Mouse (Mus musculus): Measurements from ENCODE around the gene Pllp. TPM values are rescaled to one million over a fixed set of nuclear protein-coding genes. Genes with fewer than 3 reads are reported as not detected.

The Pllp gene
- total RNA-seq, 2 experiments from 2014 or later = 0.31 to 0.38 TPM

DNA sequence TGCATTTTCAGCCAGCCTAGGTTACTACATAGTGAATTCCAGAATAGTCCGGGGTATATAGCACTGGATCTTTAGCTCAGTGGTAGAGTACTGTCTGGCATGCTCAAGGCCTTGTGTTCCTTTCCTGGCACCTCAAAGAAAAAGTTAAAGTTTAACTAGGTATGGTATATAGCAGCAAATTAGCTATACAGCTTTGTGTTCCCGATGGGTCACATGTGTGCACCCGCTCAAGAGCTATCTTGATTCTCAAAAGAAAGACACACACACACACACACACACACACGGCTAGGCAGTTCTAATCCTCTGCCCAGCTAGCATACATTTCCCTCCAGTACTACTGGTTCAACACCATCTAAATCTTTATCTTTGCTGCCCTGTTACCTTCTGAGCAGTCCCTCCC is 35.7 kb downstream of the Pllp start:
- intact Hi-C loops (cut with DNase I) = no loop called here
- no peak for DNase-seq

DNA sequence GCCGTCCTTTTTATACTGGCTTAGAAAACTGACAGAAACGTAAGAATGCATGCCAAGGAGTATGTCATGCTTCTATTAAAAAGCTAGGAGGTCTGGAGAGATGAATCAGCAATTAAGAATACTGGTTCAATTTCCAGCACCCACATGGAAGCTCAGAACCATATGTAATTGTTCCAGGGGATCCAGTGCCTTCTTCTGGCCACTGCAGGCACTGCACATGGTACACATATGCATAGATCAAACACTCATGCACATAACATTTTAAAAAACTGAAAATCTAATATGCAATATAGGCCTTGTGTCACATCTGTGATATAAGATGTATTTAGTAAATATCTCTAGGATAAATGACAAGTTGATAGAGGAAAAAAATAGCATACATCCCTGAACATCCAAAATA is 38.0 kb downstream of the Pllp start:
- DNase-seq = no peak
- intact Hi-C loops (cut with DNase I) = no loop called here

DNA sequence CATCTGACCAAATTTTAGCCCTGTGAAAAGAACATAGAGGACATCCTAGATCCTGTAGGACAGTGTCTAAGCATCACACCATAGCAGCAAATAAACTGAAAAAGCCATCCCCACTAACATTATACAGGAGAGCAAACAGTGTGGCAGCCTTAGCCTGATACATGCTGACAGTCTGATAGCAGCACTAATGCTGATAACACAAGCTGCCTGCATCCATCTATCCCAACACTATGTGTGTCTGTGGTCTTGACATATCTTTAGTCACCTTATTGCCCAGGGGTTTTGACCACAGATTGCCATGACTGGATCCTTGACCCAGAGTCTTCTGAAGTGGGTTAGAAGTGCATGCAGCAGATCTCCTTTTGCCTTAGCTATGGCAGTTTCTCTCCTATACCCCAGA is 41.1 kb downstream of the Pllp start:
- intact Hi-C loops (cut with DNase I) = no loop called here
- no peak for DNase-seq

DNA sequence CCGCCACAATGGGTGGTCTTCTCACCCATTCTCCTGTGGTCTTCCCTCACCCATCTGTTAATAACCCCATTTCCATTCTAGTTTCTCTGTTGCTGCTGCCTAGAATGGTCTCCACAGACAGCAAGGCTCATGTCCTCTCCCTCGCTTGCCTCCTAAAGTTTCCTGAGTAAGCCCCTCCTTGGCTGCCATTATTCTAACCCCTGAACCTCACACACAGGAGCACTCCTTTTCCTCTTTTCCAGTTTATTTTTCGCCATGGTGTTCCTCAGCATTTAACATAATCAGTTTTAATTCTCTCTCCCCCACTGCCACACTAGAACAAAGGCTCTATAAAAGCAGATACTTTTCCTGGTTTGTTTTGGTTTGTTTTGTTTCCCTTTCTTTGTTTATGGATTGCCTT is 43.1 kb downstream of the Pllp start:
- no peak for DNase-seq
- intact Hi-C loops (cut with DNase I) = no loop called here

DNA sequence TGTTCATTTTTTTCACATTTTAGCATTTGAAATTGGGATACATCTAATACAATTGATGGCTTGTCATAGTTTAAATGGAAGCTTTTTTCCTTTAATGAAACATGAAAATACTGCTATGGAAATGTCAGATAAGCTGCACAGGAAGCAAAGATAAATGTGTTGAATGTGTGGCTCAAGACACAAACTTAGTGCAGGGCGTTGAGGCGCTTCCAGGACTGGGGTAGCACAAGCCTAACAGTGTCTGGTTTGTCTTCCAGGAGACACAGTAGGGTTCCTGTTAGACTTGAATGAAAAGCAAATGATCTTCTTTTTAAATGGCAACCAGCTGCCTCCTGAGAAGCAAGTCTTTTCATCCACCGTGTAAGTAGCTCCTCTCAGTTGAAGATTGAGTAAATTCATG is 46.6 kb downstream of the Pllp start:
- intact Hi-C loops (cut with DNase I) = no loop called here
- no peak for DNase-seq

DNA sequence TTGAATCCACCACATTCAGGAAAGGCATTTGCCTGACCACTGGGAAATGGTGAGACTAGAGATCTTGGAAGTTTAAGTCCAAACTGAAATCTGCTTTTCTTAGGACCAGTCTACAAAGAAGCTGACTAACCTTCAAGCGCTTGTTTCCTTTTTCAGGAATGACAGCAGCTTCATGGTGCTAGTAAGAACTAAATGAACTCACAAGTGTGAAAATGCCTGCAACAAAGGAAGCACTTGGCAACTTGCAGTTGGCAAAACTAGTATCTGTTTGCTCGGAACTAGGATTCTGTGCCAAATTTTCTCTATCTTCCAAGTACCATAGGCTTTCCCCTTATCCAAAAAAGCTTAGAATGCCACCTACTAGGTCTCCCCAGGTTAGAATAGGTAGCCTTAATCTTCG is 49.9 kb downstream of the Pllp start:
- DNase-seq = no peak
- intact Hi-C loops (cut with DNase I) = no loop called here

DNA sequence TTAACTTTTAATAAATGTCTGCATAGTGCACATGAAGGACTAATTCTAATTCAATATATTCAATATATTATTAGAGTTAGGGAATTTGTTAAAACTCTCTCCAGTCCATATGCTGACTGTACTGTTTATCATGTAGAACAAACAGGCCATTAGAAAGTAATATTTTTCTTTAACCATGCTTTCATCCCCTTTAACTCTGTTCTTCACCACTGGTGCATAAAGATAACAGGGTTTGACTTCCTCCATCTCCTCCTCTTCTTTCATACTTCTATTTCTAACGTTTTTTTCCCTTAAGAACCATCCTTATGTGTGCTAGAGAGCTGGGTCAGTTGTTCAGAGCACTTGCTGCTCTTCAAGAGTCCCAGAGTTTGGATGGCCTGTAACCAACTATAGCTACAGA is 50.9 kb downstream of the Pllp start:
- no peak for DNase-seq
- intact Hi-C loops (cut with DNase I) = no loop called here

DNA sequence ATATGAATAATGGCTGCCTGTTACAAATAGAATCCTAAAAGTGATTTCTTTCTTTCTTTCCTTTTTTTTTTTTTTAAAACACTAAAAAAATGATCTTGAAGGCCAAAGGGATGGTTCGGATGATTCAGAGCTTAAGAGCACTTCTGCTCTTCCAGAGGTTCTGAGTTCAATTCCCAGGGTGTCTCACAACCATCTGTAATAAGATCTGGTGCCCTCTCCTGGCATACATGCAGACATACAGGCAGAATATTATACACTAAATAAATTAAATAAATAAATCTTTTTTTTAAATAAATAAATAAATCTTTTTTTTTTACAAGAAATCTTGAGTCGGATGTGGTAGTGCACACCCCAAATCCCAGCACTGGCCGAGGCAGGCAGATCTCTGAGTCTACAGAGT is 54.1 kb downstream of the Pllp start:
- no peak for DNase-seq
- intact Hi-C loops (cut with DNase I) = no loop called here

DNA sequence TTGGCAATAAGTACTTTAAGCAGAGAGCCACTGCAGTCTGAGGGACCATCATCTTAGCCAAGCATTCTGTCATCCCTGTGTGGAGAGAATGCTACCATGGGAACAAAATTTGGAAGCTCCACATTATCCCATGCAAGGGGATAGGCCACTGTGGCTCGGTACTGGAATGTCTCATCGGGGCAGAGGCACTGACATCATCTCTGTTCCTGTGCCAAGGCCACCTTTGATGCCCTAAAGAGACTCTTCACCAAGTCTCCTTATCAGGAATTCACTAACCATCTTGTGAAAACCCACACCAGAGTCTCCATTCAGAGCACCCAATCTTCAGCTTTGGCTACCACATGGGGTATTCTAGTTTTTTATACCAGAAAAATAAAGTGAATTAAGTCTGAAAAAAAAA is 54.9 kb downstream of the Pllp start:
- intact Hi-C loops (cut with DNase I) = no loop called here
- no peak for DNase-seq

DNA sequence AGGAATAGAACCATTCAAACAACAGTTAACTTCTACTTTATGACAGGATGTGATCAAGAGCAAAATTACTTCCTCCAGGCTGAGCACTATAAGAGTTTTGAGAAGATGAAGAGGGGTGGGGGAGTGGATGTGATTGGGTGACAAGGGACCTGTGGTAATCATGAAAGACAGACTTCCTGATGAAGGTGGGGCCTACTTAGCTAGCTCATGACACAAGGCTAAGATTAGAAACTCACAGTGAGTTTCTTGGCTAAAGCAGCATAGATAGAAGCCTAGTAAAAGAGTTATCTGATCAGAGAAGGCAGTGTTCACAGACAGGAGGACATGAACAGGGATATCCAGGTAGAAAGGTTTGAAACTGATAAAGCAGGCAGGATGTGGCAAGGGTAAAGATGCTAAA is 61.9 kb downstream of the Pllp start:
- DNase-seq = no peak
- intact Hi-C loops (cut with DNase I) = no loop called here

DNA sequence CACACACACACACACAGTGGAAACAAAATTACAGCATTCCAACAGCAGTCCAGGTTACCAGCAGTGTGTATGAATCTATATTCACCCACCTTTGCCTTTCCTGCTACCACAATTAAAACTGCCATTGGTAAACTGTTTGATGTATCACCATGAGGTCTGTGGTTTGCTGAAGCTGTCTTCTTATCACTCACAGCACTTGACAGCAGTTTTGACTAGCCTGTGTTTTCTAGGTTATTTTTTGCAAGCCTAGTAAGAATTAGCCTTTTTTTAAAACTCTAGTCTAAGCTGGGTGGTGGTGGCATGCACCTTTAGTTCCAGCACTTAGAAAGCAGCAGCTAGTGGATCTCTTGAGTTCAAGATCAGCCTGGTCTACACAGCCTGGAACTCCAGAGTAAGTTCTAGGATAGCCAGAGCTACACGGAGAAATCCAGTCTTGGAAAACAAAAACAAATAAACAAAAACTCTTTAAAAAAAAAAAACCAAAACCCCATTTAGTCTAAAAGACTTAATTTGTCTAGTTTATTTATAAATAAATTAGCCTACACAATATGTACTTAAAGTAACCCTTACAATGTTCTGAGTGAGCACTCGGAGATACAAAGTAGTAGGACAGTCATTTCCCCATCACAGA is 62.4 kb downstream of the Pllp start:
- DNase-seq = no peak
- intact Hi-C loops (cut with DNase I) = no loop called here

Other genes with a start within 250 kb of the Pllp start
- gene Cpne2, start 163.3 kb downstream of the Pllp start, total RNA-seq (2021) = 1 to 10 TPM; 3.6 to 4.2 TPM
- gene Rspry1, start 94.3 kb downstream of the Pllp start, total RNA-seq (2021) = 10 to 100 TPM; 12.4 to 12.7 TPM
- gene Fam192a, start 94.3 kb downstream of the Pllp start, total RNA-seq (2021) = 10 to 100 TPM; 20.6 to 24.8 TPM
- gene Arl2bp, start 29.7 kb downstream of the Pllp start, total RNA-seq (2021) = 10 to 100 TPM; 90.4 to 96.5 TPM
- gene Ccl22, start 49.3 kb upstream of the Pllp start, total RNA-seq (2021) = not detected
- gene Cx3cl1, start 75.7 kb upstream of the Pllp start, total RNA-seq (2021) = 1 to 10 TPM; 2.9 to 4.4 TPM
- not detected for gene Ccl17, start 114.2 kb upstream of the Pllp start, total RNA-seq (2021)
- 100 to 1,000 TPM; 536 to 626 TPM for gene Coq9, start 142.0 kb upstream of the Pllp start, total RNA-seq (2021)
- gene Ciapin1, start 142.1 kb upstream of the Pllp start, total RNA-seq (2021) = 10 to 100 TPM; 73.7 to 91.4 TPM
- gene Polr2c, start 161.2 kb upstream of the Pllp start, total RNA-seq (2021) = 10 to 100 TPM; 69.1 to 69.9 TPM
- gene Dok4, start 180.1 kb upstream of the Pllp start, total RNA-seq (2021) = 10 to 100 TPM; 16.6 to 20.4 TPM
- gene Ccdc102a, start 221.8 kb upstream of the Pllp start, total RNA-seq (2021) = 1 to 10 TPM; 6.8 to 6.9 TPM
- under 1 TPM; 0.24 to 0.31 TPM for gene Adgrg5, start 227.4 kb upstream of the Pllp start, total RNA-seq (2021)